Mouse (Mus musculus) midbrain, embryonic 12.5 days (tissue): ENCODE measurements around the gene Cyp4b1. TPM values are rescaled to one million over a fixed set of nuclear protein-coding genes. Genes with fewer than 3 reads are reported as not detected.
"Not testable (repeated sequence)": the region's sequence is repeated elsewhere in the genome, so short reads cannot be mapped to it uniquely, and the experiment has no call there.

Source experiments
- ATAC-seq: fragments of 200-750 bp; cut with Nextera tagmentation; 2 replicates; pipeline ENCODE4 v1.8.0; 2017; ENCODE audit warnings: low read depth, moderate TSS enrichment, moderate library complexity; ENCODE audit not compliant: low FRiP score
- H3K27ac ChIP-seq: fragments of 300-500 bp; sonication (generic); replicated peaks from 2 replicates; pipeline ENCODE4 v1.5.1; 2016; ENCODE audit warnings: mild to moderate bottlenecking
- H3K27me3 ChIP-seq: fragments of 300-500 bp; sonication (generic); 2 replicates; pipeline ENCODE4 v1.6.1; 2016; ENCODE audit warnings: mild to moderate bottlenecking
- H3K36me3 ChIP-seq: fragments of 300-500 bp; sonication (generic); 2 replicates; pipeline ENCODE4 v1.6.1; 2016
- H3K4me1 ChIP-seq: fragments of 300-500 bp; sonication (generic); 2 replicates; pipeline ENCODE4 v1.6.1; 2016
- H3K4me2 ChIP-seq: fragments of 300-500 bp; sonication (generic); replicated peaks from 2 replicates; pipeline ENCODE4 v1.6.1; 2016; ENCODE audit warnings: mild to moderate bottlenecking, moderate library complexity
- H3K4me3 ChIP-seq: fragments of 300-500 bp; sonication (generic); 2 replicates; pipeline ENCODE4 v1.5.1; 2016; ENCODE audit warnings: mild to moderate bottlenecking
- H3K9ac ChIP-seq: fragments of 300-500 bp; sonication (generic); replicated peaks from 2 replicates; pipeline ENCODE4 v1.6.1; 2016; ENCODE audit warnings: mild to moderate bottlenecking, moderate library complexity
- H3K9me3 ChIP-seq: fragments of 300-500 bp; sonication (generic); 2 replicates; pipeline ENCODE4 v1.6.1; 2016; ENCODE audit warnings: mild to moderate bottlenecking
- WGBS: fragments of 180-500 bp; shearing (Covaris S2); methylation state at CpG from one replicate; pipeline ENCODE4 v1.1.7; 2016; 5-methylcytosine and 5-hydroxymethylcytosine counted together
- polyA plus RNA-seq: library from polyadenylated mRNA; unstranded; fragments of >200 nt; fragmentation: Nextera tagmentation; extraction: Ambion mirVana; gene quantifications from 2 replicates; pipeline ENCODE4 v1.2.1, GENCODE M21; 2016

Cyp4b1 gene
- 0.38 TPM in 1 of 2 replicates, not detected in the other for polyA plus RNA-seq

- ATAC-seq, result no peak
- 89% methylated on average over 9 of the region's 9 CpGs for WGBS
Measured at GRCm38 (mm10) chr4:115647580-115647979, at the start of gene Cyp4b1. Gene Cyp4b1, minus strand, starts transcription at chr4:115647723.

GRCm38 (mm10) chr4:115686299-115686698 lies 38.8 kb upstream of the Cyp4b1 start:
- Histone ChIP-seq H3K4me1 (no peaks in the 10 kb centered on the region), H3K36me3 (no peaks in the 10 kb centered on the region), H3K4me2 (no peak overlapping the region), H3K27ac (no peak overlapping the region), H3K4me3 (no peak overlapping the region), H3K27me3 (no peaks in the 10 kb centered on the region), H3K9me3 (no peaks in the 10 kb centered on the region), H3K9ac (no peak overlapping the region)
- ATAC-seq, result no peak
- WGBS, result 21% methylated on average over 4 of the region's 4 CpGs

More at GRCm38 (mm10) chr4:115647580-115647979, at the start of gene Cyp4b1:
- Histone ChIP-seq H3K27me3 (no peaks in the 10 kb centered on the region), H3K4me3 (no peak within 1 kb of the TSS), H3K27ac (no peak within 1 kb of the TSS), H3K9ac (no peak within 1 kb of the TSS), H3K9me3 (no peaks in the 10 kb centered on the region), H3K4me2 (no peak within 1 kb of the TSS), H3K4me1 (no peaks in the 10 kb centered on the region), H3K36me3 (no peaks in the 10 kb centered on the region)

GRCm38 (mm10) chr4:115659190-115659589 lies 11.7 kb upstream of the Cyp4b1 start:
- Histone ChIP-seq H3K9me3 (no peaks in the 10 kb centered on the region), H3K9ac (no peak overlapping the region), H3K4me2 (no peak overlapping the region), H3K4me1 (no peaks in the 10 kb centered on the region), H3K36me3 (no peaks in the 10 kb centered on the region), H3K4me3 (no peak overlapping the region), H3K27ac (no peak overlapping the region), H3K27me3 (no peaks in the 10 kb centered on the region)
- no peak for ATAC-seq

- H3K4me3 ChIP-seq, result no peak overlapping the region; the same call in 1 of the 2 replicates
- H3K27ac ChIP-seq, result no peak overlapping the region
- peak overlapping the region; percentile 90 for H3K4me2 ChIP-seq
- H3K9ac ChIP-seq, result no peak overlapping the region
- no peaks in the 10 kb centered on the region for H3K4me1 ChIP-seq
- H3K36me3 ChIP-seq, result no peaks in the 10 kb centered on the region
- H3K9me3 ChIP-seq, result no peaks in the 10 kb centered on the region
- no peaks in the 10 kb centered on the region for H3K27me3 ChIP-seq
- ATAC-seq, result 0 out of 2 replicates have a peak, but pooled peaks have one; percentile 44
Measured at GRCm38 (mm10) chr4:115657867-115658249, 10.3 kb upstream of the Cyp4b1 start.

DNA sequence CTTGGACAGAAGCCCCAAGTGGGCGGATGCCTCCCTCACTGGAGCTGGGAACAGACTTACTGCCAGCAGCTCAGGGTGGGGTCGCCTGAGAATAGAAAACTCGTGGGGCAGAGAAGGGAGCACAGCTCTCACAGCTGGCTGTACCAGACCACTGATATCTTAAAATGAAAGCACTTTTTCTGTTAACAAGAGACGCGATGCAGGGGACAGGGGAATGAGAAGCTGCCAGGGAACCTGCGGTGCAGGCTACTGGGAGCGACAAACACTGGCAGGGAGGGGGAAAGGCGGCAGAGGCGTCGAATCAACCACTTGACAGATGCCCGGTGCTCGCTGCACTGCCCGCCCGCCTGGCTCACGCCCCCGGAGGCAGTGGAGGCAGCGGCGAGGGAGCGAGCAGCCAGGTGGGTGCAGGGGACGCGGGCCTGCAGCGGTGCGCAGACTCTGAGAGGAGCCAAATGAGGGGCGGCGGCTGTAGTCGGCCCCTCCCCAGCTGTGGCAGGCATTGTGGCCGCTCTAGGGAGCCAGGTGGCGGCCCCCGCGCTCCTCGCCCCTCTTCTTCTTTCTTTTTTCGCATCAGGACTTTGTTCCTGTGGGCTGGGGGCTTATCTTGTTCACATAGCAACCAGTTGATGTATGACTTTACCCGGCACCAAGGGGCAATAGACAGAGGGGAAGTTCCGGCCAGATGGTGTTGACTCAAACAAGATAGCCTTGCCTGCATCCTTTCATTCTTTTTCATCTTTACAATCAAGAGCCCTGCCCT lies 9.8 kb upstream of the Cyp4b1 start:
- ATAC-seq, result peak; percentile 95
- 3% methylated on average over 33 of the region's 34 CpGs for WGBS
- no peak overlapping the region for H3K27ac ChIP-seq

GRCm38 (mm10) chr4:115656535-115656922 lies 9.0 kb upstream of the Cyp4b1 start:
- 83% methylated on average over 1 of the region's 1 CpGs for WGBS
- H3K9ac ChIP-seq, H3K27me3 ChIP-seq, H3K27ac ChIP-seq, H3K36me3 ChIP-seq, H3K4me1 ChIP-seq, H3K9me3 ChIP-seq, H3K4me3 ChIP-seq, ATAC-seq, H3K4me2 ChIP-seq: not testable (repeated sequence)

More for the DNA sequence above, 9.8 kb upstream of the Cyp4b1 start:
- H3K4me1 ChIP-seq, result no peaks in the 10 kb centered on the region
- no peaks in the 10 kb centered on the region for H3K27me3 ChIP-seq
- H3K36me3 ChIP-seq, result no peaks in the 10 kb centered on the region
- peak overlapping the region; percentile 90 for H3K4me2 ChIP-seq
- H3K4me3 ChIP-seq, result peak overlapping the region; percentile 49
- no peaks in the 10 kb centered on the region for H3K9me3 ChIP-seq
- H3K9ac ChIP-seq, result peak overlapping the region; percentile 55

GRCm38 (mm10) chr4:115655841-115656534 lies 8.5 kb upstream of the Cyp4b1 start:
- not testable (repeated sequence) for ATAC-seq, H3K27ac ChIP-seq, H3K36me3 ChIP-seq, H3K27me3 ChIP-seq, H3K9ac ChIP-seq, H3K4me2 ChIP-seq, H3K4me3 ChIP-seq, H3K9me3 ChIP-seq, H3K4me1 ChIP-seq
- 91% methylated on average over 7 of the region's 7 CpGs for WGBS

- no peaks in the 10 kb centered on the region for H3K9me3 ChIP-seq
- no peak overlapping the region for H3K9ac ChIP-seq
- no peak overlapping the region for H3K4me2 ChIP-seq
- no peaks in the 10 kb centered on the region for H3K36me3 ChIP-seq
- ATAC-seq, result no peak
- H3K27ac ChIP-seq, result no peak overlapping the region
- WGBS, result 89% methylated on average over 5 of the region's 5 CpGs
- H3K4me3 ChIP-seq, result no peak overlapping the region
- no peaks in the 10 kb centered on the region for H3K4me1 ChIP-seq
- no peaks in the 10 kb centered on the region for H3K27me3 ChIP-seq
Measured at GRCm38 (mm10) chr4:115650866-115651265, 3.3 kb upstream of the Cyp4b1 start.

DNA sequence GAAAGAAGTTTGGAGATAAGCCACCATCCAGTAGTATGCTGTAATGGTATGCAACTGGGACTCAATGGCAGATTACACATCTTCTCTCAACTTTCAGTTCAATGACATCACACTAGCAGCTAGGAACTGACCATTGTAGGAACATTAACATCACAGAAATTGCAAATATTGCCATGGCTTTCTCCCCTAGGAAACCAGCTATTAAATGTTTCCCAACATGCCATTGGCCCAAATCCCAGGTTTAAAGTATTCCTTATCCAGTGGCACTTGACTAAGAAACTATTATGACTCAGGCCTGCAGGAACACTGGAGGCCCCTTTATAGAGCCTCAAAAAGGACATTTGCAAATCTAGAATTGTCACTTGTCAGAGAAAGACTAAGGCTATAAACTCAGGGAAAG lies 1.8 kb upstream of the Cyp4b1 start:
- Histone ChIP-seq H3K36me3 (no peaks in the 10 kb centered on the region), H3K4me3 (no peak overlapping the region), H3K9me3 (no peaks in the 10 kb centered on the region), H3K27me3 (no peaks in the 10 kb centered on the region), H3K27ac (no peak overlapping the region), H3K4me2 (no peak overlapping the region), H3K9ac (no peak overlapping the region), H3K4me1 (no peaks in the 10 kb centered on the region)
- no peak for ATAC-seq

DNA sequence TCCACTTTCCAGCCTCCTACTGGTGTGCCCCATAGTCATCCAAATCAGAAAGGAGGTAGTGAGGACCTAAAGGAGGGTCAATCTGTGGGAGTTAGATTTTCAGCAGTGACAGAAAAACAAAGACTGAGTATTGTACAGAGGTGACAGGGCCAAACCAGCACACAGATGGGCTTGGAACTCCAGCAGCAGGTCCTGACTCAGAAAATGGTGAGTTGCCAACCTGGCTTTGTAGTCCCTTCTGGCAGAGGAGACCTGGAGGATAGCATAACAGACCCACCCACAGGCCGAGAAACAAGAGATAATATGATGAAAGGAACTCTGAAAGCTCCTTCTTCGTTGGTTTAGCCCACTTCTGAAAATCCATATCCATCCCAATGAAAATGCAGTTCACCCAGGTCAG lies 1.2 kb upstream of the Cyp4b1 start:
- no peak overlapping the region for H3K4me3 ChIP-seq
- no peak for ATAC-seq
- WGBS, result 76% methylated on average over 2 of the region's 2 CpGs

GRCm38 (mm10) chr4:115645371-115645770 lies 2.2 kb downstream of the Cyp4b1 start:
- Histone ChIP-seq H3K36me3 (no peaks in the 10 kb centered on the region), H3K9ac (no peak overlapping the region), H3K4me2 (no peak overlapping the region), H3K27me3 (no peaks in the 10 kb centered on the region), H3K4me3 (no peak overlapping the region), H3K9me3 (no peaks in the 10 kb centered on the region), H3K27ac (no peak overlapping the region), H3K4me1 (no peaks in the 10 kb centered on the region)
- no peak for ATAC-seq

More for the DNA sequence above, 1.2 kb upstream of the Cyp4b1 start:
- Histone ChIP-seq H3K27ac (no peak overlapping the region), H3K4me1 (no peaks in the 10 kb centered on the region), H3K9me3 (no peaks in the 10 kb centered on the region), H3K36me3 (no peaks in the 10 kb centered on the region), H3K9ac (no peak overlapping the region), H3K27me3 (no peaks in the 10 kb centered on the region), H3K4me2 (no peak overlapping the region)

GRCm38 (mm10) chr4:115642967-115643754 lies 4.4 kb downstream of the Cyp4b1 start:
- ATAC-seq, result no peak
- no peak overlapping the region for H3K27ac ChIP-seq
- H3K9ac ChIP-seq, result no peak overlapping the region
- no peaks in the 10 kb centered on the region for H3K36me3 ChIP-seq
- H3K4me2 ChIP-seq, result no peak overlapping the region
- WGBS, result 77% methylated on average over 5 of the region's 5 CpGs
- no peaks in the 10 kb centered on the region for H3K4me1 ChIP-seq
- no peak overlapping the region for H3K4me3 ChIP-seq
- no peaks in the 10 kb centered on the region for H3K9me3 ChIP-seq
- no peaks in the 10 kb centered on the region for H3K27me3 ChIP-seq
